Mouse (Mus musculus) hindbrain, postnatal 0 days (tissue): Measurements from ENCODE around the gene Hist1h2ai. TPM values are rescaled to one million over a fixed set of nuclear protein-coding genes. Genes with fewer than 3 reads are reported as not detected.
"Not testable (repeated sequence)": the region's sequence is repeated elsewhere in the genome, so short reads cannot be mapped to it uniquely, and the experiment has no call there.

Experiments
- ATAC-seq: fragments of 200-750 bp; cut with Nextera tagmentation; 2 replicates; pipeline ENCODE4 v1.8.0; 2017; ENCODE audit warnings: mild to moderate bottlenecking, moderate TSS enrichment, moderate library complexity
- DNase-seq: peaks from one replicate; pipeline ENCODE4 v3.0.0-alpha.2; 2015; ENCODE audit warnings: low spot score
- H3K27ac ChIP-seq: fragments of 300-500 bp; sonication (generic); 2 replicates; pipeline ENCODE4 v1.5.1; 2014; ENCODE audit warnings: mild to moderate bottlenecking
- H3K27me3 ChIP-seq: fragments of 300-500 bp; sonication (generic); 2 replicates; pipeline ENCODE4 v1.6.1; 2014; ENCODE audit warnings: low read length, mixed read lengths; ENCODE audit not compliant: insufficient read depth
- H3K36me3 ChIP-seq: fragments of 300-500 bp; sonication (generic); 2 replicates; pipeline ENCODE4 v1.6.1; 2014; ENCODE audit warnings: low read length, mixed read lengths; ENCODE audit not compliant: insufficient read depth
- H3K4me1 ChIP-seq: fragments of 300-500 bp; sonication (generic); 2 replicates; pipeline ENCODE4 v1.6.1; 2014; ENCODE audit warnings: antibody characterized with exemption, low read length, mixed read lengths; ENCODE audit not compliant: insufficient read depth
- H3K4me2 ChIP-seq: fragments of 300-500 bp; sonication (generic); 2 replicates; pipeline ENCODE4 v1.6.1; 2014; ENCODE audit warnings: low read depth, mild to moderate bottlenecking, low read length, moderate library complexity, mixed read lengths
- H3K4me3 ChIP-seq: fragments of 300-500 bp; sonication (generic); 2 replicates; pipeline ENCODE4 v1.5.1; 2014; ENCODE audit warnings: low read length
- H3K9ac ChIP-seq: fragments of 300-500 bp; sonication (generic); replicated peaks from 2 replicates; pipeline ENCODE4 v1.6.1; 2014; ENCODE audit warnings: mild to moderate bottlenecking, low read length, moderate library complexity, mixed read lengths
- H3K9me3 ChIP-seq: fragments of 300-500 bp; sonication (generic); 2 replicates; pipeline ENCODE4 v1.6.1; 2016; ENCODE audit warnings: low read length, mixed read lengths
- CTCF ChIP-seq: IDR thresholded peaks from 2 replicates; pipeline ENCODE4 v1.5.1; 2016; ENCODE audit warnings: antibody characterized with exemption, control low read depth, low read depth
- WGBS: fragments of 180-500 bp; shearing (Covaris S2); extraction: QIAGEN DNeasy Blood & Tissue Kit; methylation state at CpG from one replicate; pipeline ENCODE4 v1.1.7; 2014; 5-methylcytosine and 5-hydroxymethylcytosine counted together
- polyA plus RNA-seq: library from polyadenylated mRNA; unstranded; fragments of >200 nt; fragmentation: Nextera tagmentation; extraction: Ambion mirVana; gene quantifications from 2 replicates; pipeline ENCODE4 v1.2.1, GENCODE M21; 2015
- total RNA-seq: library from RNA; depleted of rRNA; stranded (reverse); fragments of >200 nt; gene quantifications from 2 replicates; pipeline ENCODE4 v1.2.3, GENCODE M21; 2014

Gene Hist1h2ai
- total and polyA plus RNA-seq, 2 experiments from 2014 or later = 5.8 to 934 TPM

DNA sequence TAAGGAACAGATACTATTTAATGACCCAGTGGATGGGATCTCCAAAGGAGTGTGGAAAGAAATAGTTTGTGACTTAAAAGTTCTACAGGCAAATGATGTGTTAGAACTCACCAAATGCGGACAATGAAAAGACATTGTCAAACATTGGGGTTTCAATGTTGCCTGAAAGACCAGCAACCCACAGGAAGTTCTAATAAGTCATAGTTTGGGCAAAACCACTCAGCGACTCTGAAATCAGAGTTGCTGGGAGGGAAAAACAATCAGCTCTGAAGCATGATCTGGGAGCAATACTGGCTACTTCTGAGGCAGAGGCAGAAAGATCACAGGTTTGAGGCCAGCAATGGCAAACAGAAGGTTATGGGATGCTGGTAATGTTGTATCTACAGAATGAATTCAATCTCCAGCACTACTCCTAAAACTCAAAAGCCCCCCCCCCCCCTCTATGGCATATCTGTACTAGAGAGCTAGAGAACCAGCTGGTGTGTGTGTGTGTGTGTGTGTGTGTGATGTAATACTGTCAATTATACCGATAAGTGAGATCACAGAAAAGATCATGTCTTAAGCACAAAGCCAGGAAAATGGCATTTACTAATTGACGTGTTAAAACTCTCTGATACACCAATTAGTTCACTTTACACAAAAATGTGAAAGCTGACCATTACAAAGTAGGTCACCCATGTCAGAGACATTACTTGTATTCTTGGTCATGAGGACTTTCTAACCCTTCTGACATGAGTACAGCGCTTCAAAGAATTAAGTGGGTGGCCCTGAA lies 33.4 kb downstream of the Hist1h2ai start:
- peak; percentile 29 for DNase-seq
- Histone ChIP-seq H3K27me3 (no peaks in the 10 kb centered on the region), H3K4me1 (peaks cover 7% of the 10 kb centered on the region; the same call in 1 of the 2 replicates), H3K4me2 (peak overlapping the region; percentile 64), H3K36me3 (no peaks in the 10 kb centered on the region), H3K27ac (peak overlapping the region; percentile 71; the same call in 1 of the 2 replicates), H3K9me3 (no peaks in the 10 kb centered on the region), H3K9ac (peak overlapping the region; percentile 56), H3K4me3 (peak overlapping the region; percentile 46)
- no peak for ATAC-seq
- no peak for TF ChIP-seq CTCF
- 5% methylated on average over 5 of the region's 5 CpGs for WGBS

DNA sequence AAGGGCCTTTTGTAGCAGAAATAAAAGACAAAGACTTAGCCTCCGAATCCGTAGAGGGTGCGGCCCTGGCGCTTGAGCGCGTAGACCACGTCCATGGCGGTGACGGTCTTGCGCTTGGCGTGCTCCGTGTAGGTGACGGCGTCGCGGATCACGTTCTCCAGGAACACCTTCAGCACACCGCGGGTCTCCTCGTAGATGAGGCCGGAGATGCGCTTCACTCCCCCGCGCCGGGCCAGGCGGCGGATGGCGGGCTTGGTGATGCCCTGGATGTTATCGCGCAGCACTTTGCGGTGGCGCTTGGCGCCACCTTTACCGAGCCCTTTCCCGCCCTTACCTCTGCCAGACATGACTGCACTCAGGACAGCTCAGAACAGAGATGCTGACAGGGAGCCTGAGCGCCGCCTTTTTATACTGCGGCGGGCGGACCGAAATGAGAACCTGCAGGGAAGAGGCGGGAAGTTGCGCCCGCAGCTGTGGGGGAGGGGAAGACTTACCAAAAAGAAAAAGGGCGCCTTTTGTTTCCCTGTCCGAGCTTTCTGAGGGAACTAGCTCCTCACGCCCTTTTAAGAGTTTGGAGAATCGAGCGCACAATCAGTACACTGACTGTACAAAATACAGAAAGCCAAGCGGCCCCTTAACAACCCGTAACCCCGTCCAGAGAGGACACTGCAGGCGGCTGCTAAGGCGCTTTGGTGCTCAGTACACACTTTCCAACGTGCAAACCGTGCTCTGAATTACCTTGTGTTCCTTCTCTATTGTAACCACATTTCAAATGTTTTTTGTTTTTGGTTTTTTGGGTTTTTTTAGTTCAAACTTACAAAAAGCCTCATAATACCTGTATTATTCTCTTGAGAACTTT lies 34.2 kb downstream of the Hist1h2ai start, which contains the start of gene Hist1h4k:
TSS of gene Hist1h4k (minus strand) at position 347 of the 859 bp plus-strand sequence.
- peak within 1 kb of the TSS; percentile 71; the same call in 1 of the 2 replicates for H3K27ac ChIP-seq
- peak; percentile 87 for ATAC-seq
- peak within 1 kb of the TSS; percentile 56 for H3K9ac ChIP-seq
- H3K4me3 ChIP-seq = peak within 1 kb of the TSS; percentile 46
- H3K9me3 ChIP-seq, H3K27me3 ChIP-seq, H3K36me3 ChIP-seq, H3K4me1 ChIP-seq: not testable (repeated sequence)
- H3K4me2 ChIP-seq = peak within 1 kb of the TSS; percentile 64
- WGBS = 0% methylated on average over 43 of the region's 56 CpGs
- DNase-seq = peak; percentile 95

GRCm38 (mm10) chr13:21751417-21751816 lies 35.2 kb downstream of the Hist1h2ai start:
- ATAC-seq = no peak
- Histone ChIP-seq H3K4me1 (peaks cover 9% of the 10 kb centered on the region; the same call in 1 of the 2 replicates), H3K27ac (no peak overlapping the region), H3K9me3 (no peaks in the 10 kb centered on the region), H3K9ac (no peak overlapping the region), H3K36me3 (no peaks in the 10 kb centered on the region), H3K27me3 (no peaks in the 10 kb centered on the region), H3K4me2 (no peak overlapping the region), H3K4me3 (no peak overlapping the region)
- no peak for TF ChIP-seq CTCF
- no peak for DNase-seq

- H3K36me3 ChIP-seq = no peaks in the 10 kb centered on the region
- 82% methylated on average over 3 of the region's 3 CpGs for WGBS
Observed at GRCm38 (mm10) chr13:21751827-21752226, 35.6 kb downstream of the Hist1h2ai start.

DNA sequence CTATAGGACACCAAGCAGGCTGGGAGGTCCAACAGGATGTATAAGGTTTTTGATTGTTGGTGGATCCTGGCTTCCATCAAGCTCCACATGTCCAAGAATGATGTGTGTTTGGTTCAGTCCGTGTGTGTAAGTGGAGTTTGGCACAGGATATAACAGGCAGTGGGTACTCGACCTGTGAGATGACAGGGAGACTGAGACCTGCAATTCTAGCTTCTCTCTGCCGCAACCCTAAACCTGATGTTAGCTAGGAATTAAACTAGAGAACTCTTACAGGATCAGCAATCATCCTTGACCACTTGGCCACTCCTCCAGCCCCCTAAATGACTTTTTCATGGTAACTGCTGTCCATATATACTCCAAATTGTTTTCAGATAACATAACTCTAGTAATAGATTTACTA lies 36.1 kb downstream of the Hist1h2ai start:
- WGBS = 49% methylated on average over 3 of the region's 3 CpGs
- no peaks in the 10 kb centered on the region for H3K36me3 ChIP-seq
- H3K9me3 ChIP-seq = no peaks in the 10 kb centered on the region
- ATAC-seq (no peak), DNase-seq (no peak)
- no peak overlapping the region for H3K9ac ChIP-seq
- no peak for TF ChIP-seq CTCF
- H3K27ac ChIP-seq = no peak overlapping the region
- H3K4me1 ChIP-seq = peaks cover 9% of the 10 kb centered on the region; the same call in 1 of the 2 replicates
- H3K4me3 ChIP-seq = no peak overlapping the region
- H3K27me3 ChIP-seq = no peaks in the 10 kb centered on the region
- H3K4me2 ChIP-seq = peak overlapping the region; percentile 64; the same call in 1 of the 2 replicates

More at GRCm38 (mm10) chr13:21751827-21752226, 35.6 kb downstream of the Hist1h2ai start:
- Histone ChIP-seq H3K9me3 (no peaks in the 10 kb centered on the region), H3K27ac (no peak overlapping the region), H3K4me1 (peaks cover 9% of the 10 kb centered on the region; the same call in 1 of the 2 replicates), H3K4me2 (no peak overlapping the region), H3K27me3 (no peaks in the 10 kb centered on the region), H3K4me3 (no peak overlapping the region), H3K9ac (no peak overlapping the region)
- no peak for ATAC-seq
- no peak for DNase-seq
- no peak for TF ChIP-seq CTCF

- no peaks in the 10 kb centered on the region for H3K27me3 ChIP-seq
- peak overlapping the region; percentile 44 for H3K4me3 ChIP-seq
- 4% methylated on average over 10 of the region's 10 CpGs for WGBS
- TF ChIP-seq CTCF = no peak
- peaks cover 9% of the 10 kb centered on the region; the same call in 1 of the 2 replicates for H3K4me1 ChIP-seq
- no peak for ATAC-seq
- peak overlapping the region; percentile 46; the same call in 1 of the 2 replicates for H3K9ac ChIP-seq
- no peak for DNase-seq
- no peaks in the 10 kb centered on the region for H3K36me3 ChIP-seq
- H3K9me3 ChIP-seq = no peaks in the 10 kb centered on the region
- peak overlapping the region; percentile 64 for H3K4me2 ChIP-seq
- H3K27ac ChIP-seq = peak overlapping the region; percentile 90
Observed at GRCm38 (mm10) chr13:21753051-21753523, 36.9 kb downstream of the Hist1h2ai start.
